Mouse (Mus musculus) liver, adult 2 months (tissue): Measurements from ENCODE around the gene Rap1gap. TPM values are rescaled to one million over a fixed set of nuclear protein-coding genes. Genes with fewer than 3 reads are reported as not detected.

Experiments
- DNase-seq: peaks from one replicate; pipeline ENCODE4 v3.0.0-alpha.2; 2011; ENCODE audit warnings: low read depth, low spot score; ENCODE audit errors: extremely low read depth
- H3K27ac ChIP-seq: fragments of 200-500 bp; replicated peaks from 2 replicates; pipeline ENCODE4 v1.5.1; 2012; ENCODE audit warnings: low read depth, mild to moderate bottlenecking, control low read depth, inconsistent platforms, low read length; ENCODE audit not compliant: insufficient read depth
- H3K27me3 ChIP-seq: fragments of 200-500 bp; 2 replicates; pipeline ENCODE4 v1.6.1; 2012; ENCODE audit warnings: mild to moderate bottlenecking, moderate library complexity, low read length, inconsistent platforms; ENCODE audit not compliant: control insufficient read depth, insufficient read depth
- H3K36me3 ChIP-seq: fragments of 200-500 bp; 2 replicates; pipeline ENCODE4 v1.6.1; 2012; ENCODE audit warnings: low read length, inconsistent platforms; ENCODE audit not compliant: control insufficient read depth, insufficient read depth
- H3K4me1 ChIP-seq: fragments of 200-500 bp; 2 replicates; pipeline ENCODE4 v1.6.1; 2011; ENCODE audit warnings: low read length; ENCODE audit not compliant: control insufficient read depth, insufficient read depth
- H3K4me3 ChIP-seq: fragments of 200-500 bp; 2 replicates; pipeline ENCODE4 v1.5.1; 2011; ENCODE audit warnings: low read depth, mild to moderate bottlenecking, control low read depth, low read length, moderate library complexity; ENCODE audit not compliant: insufficient read depth
- H3K79me2 ChIP-seq: fragments of 200-500 bp; 2 replicates; pipeline ENCODE4 v1.6.1; 2012; ENCODE audit warnings: inconsistent platforms, mild to moderate bottlenecking, low read length, moderate library complexity; ENCODE audit not compliant: control insufficient read depth, insufficient read depth
- H3K9ac ChIP-seq: fragments of 200-500 bp; 2 replicates; pipeline ENCODE4 v1.6.1; 2012; ENCODE audit warnings: low read depth, mild to moderate bottlenecking, control low read depth, inconsistent platforms, low read length
- CTCF ChIP-seq: fragments of 200-500 bp; IDR thresholded peaks from 2 replicates; pipeline ENCODE4 v1.5.1; 2011; ENCODE audit warnings: low read depth, low read length, control low read depth
- POLR2A ChIP-seq: fragments of 200-500 bp; IDR thresholded peaks from 2 replicates; pipeline ENCODE4 v1.6.1; 2011; ENCODE audit warnings: low read length, control low read depth; ENCODE audit not compliant: insufficient read depth; ENCODE audit errors: extremely low read depth
- WGBS: fragments of 180-500 bp; shearing (Covaris S2); methylation state at CpG from one replicate; pipeline ENCODE4 v1.1.7; 2018; 5-methylcytosine and 5-hydroxymethylcytosine counted together
- polyA plus RNA-seq: library from polyadenylated mRNA; depleted of rRNA; stranded (reverse); fragments of >200 nt; gene quantifications from 2 replicates; pipeline ENCODE4 v1.2.3, GENCODE M21; 2012; rRNA removed
- total RNA-seq: library from RNA; depleted of rRNA; stranded (reverse); fragments of >200 nt; gene quantifications from 2 replicates; pipeline ENCODE4 v1.2.3, GENCODE M21; 2014; rRNA removed

Rap1gap gene
- total and polyA plus RNA-seq, 2 experiments = 2.9 to 11.5 TPM

DNA sequence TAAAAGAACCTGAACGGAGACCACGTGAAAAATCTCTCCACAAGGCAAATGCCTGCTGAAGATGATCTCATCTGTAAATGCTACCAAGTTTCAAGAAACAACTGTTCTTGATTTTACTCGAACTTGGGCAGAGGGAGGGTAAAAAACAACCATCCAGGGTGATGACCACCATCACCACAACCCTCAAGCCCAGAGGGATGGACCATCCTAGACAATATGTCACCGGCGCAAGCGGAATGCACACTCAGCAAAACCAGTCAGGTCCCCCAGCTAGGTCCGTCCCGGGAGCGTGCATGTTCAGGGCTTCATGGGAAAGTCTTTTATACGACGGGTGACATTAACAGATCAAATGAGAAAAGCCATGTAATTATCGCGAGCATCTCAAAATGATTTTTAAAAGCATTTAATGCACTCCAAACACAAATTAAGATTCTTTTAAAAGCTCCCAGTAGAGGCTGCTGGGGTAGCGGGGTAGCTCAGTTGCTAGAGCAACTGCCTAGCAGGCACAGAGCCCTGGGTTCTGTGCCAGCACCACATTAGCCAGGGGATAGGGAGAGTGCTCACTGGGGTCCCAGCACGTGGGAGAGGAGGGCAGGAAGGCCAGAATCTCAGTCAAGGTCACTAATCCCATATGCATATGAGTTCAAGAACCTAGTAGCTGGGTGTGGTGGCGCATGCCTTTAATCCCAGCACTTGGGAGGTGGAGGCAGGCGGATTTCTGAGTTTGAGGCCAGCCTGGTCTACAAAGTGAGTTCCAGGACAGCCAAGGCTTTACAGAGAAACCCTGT lies 114.1 kb downstream of the Rap1gap start:
- 88% methylated on average over 17 of the region's 17 CpGs for WGBS
- H3K36me3 ChIP-seq = no peaks in the 10 kb centered on the region
- no peak for DNase-seq
- H3K27me3 ChIP-seq = no peaks in the 10 kb centered on the region
- H3K9ac ChIP-seq = no peak overlapping the region
- no peak overlapping the region for H3K4me3 ChIP-seq
- peaks cover 30% of the 10 kb centered on the region for H3K4me1 ChIP-seq
- H3K79me2 ChIP-seq = peaks cover 7% of the 10 kb centered on the region; the same call in 1 of the 2 replicates
- no peak overlapping the region for H3K27ac ChIP-seq
- TF ChIP-seq CTCF (no peak), POLR2A (no peak)

Other genes starting within 250 kb of the Rap1gap start
- gene Cela3b, start 234.2 kb upstream of the Rap1gap start, total RNA-seq = 16.6 and 59.5 TPM in 2 replicates
- gene Cela3b, start 234.2 kb upstream of the Rap1gap start, polyA plus RNA-seq = 0.42 and 1.0 TPM in 2 replicates
- gene 1700013G24Rik, start 211.4 kb upstream of the Rap1gap start, total RNA-seq = not detected in 2 replicates
- 0.09 TPM in 1 of 2 replicates, not detected in the other for gene 1700013G24Rik, start 211.4 kb upstream of the Rap1gap start, polyA plus RNA-seq
- 7.2 and 11.8 TPM in 2 replicates for gene Hspg2, start 196.0 kb upstream of the Rap1gap start, total RNA-seq
- gene Hspg2, start 196.0 kb upstream of the Rap1gap start, polyA plus RNA-seq = 7.2 and 7.6 TPM in 2 replicates
- gene Ldlrad2, start 90.2 kb upstream of the Rap1gap start, total RNA-seq = not detected in 2 replicates
- not detected in 2 replicates for gene Ldlrad2, start 90.2 kb upstream of the Rap1gap start, polyA plus RNA-seq
- 19.6 and 24.7 TPM in 2 replicates for gene Usp48, start 71.0 kb upstream of the Rap1gap start, total RNA-seq
- 15.1 and 21.8 TPM in 2 replicates for gene Usp48, start 71.0 kb upstream of the Rap1gap start, polyA plus RNA-seq
- gene Alpl, start 131.7 kb downstream of the Rap1gap start, total RNA-seq = 5.1 and 6.9 TPM in 2 replicates
- 7.3 and 10.0 TPM in 2 replicates for gene Alpl, start 131.7 kb downstream of the Rap1gap start, polyA plus RNA-seq
- 430 and 630 TPM in 2 replicates for gene Ece1, start 197.5 kb downstream of the Rap1gap start, total RNA-seq
- gene Ece1, start 197.5 kb downstream of the Rap1gap start, polyA plus RNA-seq = 55.2 and 213 TPM in 2 replicates